Mouse (Mus musculus) cerebral cortex, adult 2 months (tissue): ENCODE measurements around the gene Myt1.

ENCODE experiments used
- WGBS: fragments of 180-500 bp; shearing (Covaris S2); methylation state at CpG from one replicate; pipeline ENCODE4 v1.1.7; 2018; 5-methylcytosine and 5-hydroxymethylcytosine counted together

Myt1 gene

DNA sequence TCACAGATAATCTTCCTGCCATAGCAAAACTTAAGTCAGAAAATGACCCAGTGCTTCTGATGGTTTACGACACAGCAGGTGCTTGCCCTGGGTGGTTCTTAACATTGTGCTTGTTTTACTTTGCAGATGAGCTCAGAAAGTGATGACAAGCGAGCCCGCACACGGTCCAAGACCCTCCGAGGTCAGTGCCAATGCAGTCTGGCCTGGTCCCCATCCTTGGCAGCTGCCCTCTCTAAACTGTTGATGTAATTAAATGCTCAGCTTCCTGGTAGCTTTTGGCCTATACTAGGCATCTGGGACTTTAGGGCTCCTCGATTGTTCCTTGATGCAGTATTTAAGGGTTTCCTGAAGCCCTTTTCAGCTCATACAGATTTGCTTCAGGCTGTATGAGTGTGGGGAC, 26.3 kb downstream of the Myt1 start:
- WGBS = 65% methylated on average over 6 of the region's 6 CpGs

DNA sequence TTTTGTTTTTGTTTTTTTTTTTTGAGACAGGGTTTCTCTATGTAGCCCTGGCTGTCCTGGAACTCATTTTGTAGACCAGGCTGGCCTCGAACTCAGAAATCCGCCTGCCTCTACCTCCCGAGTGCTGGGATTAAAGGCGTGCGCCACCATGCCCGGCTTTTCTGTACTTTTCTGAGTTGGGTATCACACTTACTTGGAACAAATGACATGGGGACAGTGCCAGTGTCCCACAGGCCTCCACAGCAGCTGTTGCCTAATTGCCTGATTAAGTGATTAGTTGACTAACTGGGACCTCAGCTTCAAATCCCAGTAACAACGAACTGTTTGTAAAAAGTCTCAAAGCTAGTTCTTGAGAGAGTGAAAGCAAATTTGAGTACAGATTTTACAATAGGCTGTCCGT, 30.1 kb downstream of the Myt1 start:
- WGBS = 77% methylated on average over 8 of the region's 8 CpGs

DNA sequence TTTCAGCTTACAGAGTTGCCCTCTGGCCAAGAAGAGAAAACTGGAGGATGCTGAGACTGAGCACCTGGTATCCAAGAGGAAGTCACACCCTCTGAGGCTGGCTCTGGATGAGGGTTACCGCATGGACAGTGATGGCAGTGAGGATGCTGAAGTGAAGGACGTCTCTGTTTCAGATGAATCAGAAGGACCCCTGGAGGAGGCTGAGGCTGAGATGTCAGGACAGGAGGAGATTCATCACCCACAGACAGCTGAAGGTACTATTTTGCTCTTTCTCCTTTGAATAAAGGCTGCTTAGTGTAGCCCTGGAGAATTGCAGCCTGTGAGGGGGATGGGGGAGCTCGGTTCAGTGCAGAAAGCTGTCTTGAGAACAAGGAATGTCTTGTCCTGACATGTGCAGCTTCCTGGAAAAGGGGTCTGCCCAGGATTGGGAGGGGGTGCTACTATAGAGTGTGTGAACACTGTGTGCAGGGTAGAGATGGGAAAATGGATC, 32.6 kb downstream of the Myt1 start:
- 59% methylated on average over 3 of the region's 3 CpGs for whole genome bisulfite sequencing

DNA sequence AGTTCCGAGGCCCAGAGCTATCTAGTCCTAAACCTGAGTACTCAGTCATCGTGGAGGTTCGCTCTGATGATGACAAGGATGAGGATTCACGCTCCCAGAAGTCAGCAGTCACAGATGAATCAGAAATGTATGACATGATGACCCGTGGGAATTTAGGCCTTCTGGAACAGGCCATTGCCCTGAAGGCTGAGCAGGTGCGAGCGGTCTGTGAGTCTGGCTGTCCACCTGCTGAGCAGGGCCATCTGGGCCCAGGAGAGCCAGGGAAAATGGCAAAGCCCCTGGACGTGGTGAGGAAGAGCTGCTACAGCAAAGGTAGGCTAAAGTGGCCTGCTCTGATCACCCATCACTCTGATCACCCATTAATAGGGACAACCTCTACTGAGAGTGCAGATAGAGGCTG, 34.5 kb downstream of the Myt1 start:
- 86% methylated on average over 8 of the region's 8 CpGs for WGBS

DNA sequence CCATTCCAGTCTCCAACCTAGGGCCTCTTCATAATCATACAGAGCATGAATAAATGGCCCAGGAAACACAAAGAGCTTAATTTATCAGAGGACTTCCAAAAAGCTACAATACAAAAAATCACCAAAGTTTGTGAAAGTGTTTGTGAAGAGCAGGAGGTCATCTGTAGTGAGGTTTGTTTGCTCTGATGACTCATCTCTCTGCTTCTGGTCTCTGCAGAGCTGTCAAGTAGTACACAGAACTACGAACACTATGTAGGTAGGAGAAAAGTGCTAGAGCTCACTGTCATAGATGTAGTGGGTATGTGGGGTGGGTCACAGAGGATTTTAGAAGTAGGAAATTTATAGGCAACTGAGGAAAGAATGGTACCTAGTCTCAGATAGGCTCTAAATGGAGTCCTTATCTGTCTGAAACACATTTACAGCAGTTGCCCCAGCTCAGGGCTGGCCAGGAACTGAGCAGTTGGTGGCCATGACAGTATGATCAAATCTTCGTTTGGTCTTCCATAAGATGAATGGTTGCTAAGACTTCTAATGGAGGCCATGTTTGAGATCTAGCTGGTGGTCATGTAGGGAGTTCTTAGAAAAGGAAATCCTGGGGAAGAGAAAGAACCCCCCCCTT, 66.0 kb downstream of the Myt1 start:
- WGBS = 77% methylated on average over 2 of the region's 2 CpGs

DNA sequence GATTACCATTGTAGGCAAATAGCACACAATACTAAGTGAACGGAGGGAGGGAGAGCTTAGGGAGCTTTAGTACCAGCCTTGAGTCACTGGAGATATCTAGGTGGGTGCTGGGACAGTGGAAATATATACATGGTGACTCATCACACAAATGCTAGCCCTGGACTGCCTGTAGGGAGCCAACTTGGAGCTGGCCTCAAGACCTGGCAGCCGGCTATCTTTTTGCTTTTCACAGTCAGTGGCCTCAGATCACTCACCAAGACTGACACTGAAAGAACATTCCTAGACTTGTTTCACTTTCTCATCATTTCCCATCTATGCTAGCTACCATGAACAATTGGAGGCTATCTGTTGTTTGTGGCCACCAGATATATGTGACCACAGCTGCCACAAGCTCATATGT, 69.6 kb downstream of the Myt1 start:
- 66% methylated on average over 2 of the region's 2 CpGs for WGBS

DNA sequence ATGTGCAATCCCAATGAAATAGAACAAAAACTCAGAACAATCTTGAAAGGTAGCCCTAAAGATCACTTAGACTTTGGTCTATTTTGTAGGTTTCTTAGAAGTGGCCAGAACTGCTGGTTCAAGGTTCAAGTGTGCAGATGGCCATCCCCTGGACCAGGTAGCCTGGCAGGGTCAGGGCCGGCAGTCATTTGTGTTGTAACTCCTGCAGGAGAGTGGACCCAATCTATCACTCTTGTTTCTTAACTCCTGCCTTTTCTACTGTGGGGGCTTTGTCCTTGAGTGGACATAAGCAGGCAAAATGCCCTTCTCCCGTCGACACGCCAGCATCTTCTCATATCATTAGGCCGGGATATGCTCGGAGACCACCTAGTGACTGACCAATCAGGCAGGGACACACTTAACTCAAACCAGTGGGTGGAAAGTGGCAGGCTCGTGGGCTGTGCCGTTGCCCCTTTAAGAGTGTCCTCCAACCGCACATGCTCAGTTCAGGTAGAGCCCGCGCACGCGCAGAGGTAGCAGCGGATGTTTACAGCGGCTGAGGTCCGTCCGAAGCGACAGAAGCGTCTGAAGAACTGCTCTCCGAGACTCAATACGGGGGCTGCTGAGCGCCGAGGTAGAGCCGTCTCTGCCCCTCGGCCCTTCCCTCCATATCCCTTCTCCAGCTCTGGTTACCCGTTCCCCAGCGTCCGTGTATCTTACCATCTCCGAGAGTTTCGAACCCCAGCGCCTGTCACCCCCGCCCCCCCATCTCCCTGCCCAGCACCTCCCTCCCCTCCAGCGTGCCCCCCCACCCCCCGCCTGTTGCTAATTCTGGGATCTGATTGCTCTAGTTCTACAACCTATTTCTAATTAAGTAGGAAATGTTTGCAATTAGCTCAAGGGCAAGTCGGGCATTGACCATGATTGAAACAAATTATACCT, 74.5 kb downstream of the Myt1 start, which contains the start of gene Pcmtd2:
Pcmtd2 (plus strand) TSS at position 483 of the 921 bp plus-strand sequence.
- under 1% methylated on average over 34 of the region's 35 CpGs for WGBS

DNA sequence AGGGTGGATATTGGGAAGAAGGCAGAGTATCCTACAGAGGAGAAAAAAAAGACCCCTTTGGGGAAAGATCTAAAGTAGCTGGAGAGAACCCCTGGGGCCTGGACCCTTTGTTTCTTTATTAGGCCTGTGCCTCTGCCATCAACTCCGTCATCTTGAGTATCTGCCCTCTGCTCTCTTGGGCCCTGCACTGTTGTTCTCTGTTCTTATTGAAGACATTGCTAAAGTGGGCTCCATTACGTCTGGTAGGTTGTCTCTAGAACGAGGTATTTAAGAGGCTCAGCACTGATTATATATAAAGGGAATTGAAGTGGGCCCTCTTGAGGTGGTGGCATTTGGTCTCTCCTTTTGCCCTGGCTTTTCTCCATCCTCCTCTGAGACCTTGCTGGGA, 75.2 kb downstream of the Myt1 start:
- 0% methylated on average over 3 of the region's 3 CpGs for WGBS

DNA sequence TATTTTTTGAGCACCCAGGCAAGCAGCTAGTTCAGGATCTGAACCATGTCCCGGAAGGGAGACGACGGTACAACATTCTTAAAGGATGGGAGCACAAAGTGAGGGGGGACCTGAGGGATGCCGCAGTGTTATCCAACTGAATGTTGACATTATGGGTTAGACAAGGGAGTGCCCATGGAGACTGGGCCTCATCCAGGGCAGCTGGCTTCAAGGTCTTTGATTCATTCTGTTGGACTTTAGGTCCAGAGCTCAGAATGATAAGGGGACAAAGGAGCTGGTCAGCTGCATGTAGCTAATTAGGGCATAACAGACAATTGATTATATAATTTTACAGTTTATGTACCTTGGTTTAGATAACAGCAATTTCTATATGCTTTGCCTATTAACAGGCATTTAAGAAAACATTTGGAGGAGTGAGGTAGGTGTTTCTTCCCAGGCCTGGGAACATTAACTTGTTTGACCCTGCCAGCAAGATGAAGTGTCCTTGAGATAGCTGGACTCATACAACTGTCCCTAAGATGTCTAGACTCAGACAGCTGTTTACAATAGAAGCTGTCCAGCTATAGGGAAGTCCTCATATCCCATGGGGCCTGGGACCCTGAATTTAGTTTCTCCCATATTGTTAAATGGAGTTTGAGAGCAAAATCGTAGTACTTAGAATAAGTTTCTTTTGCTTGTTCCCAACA, 82.7 kb downstream of the Myt1 start:
- 75% methylated on average over 5 of the region's 5 CpGs for WGBS

DNA sequence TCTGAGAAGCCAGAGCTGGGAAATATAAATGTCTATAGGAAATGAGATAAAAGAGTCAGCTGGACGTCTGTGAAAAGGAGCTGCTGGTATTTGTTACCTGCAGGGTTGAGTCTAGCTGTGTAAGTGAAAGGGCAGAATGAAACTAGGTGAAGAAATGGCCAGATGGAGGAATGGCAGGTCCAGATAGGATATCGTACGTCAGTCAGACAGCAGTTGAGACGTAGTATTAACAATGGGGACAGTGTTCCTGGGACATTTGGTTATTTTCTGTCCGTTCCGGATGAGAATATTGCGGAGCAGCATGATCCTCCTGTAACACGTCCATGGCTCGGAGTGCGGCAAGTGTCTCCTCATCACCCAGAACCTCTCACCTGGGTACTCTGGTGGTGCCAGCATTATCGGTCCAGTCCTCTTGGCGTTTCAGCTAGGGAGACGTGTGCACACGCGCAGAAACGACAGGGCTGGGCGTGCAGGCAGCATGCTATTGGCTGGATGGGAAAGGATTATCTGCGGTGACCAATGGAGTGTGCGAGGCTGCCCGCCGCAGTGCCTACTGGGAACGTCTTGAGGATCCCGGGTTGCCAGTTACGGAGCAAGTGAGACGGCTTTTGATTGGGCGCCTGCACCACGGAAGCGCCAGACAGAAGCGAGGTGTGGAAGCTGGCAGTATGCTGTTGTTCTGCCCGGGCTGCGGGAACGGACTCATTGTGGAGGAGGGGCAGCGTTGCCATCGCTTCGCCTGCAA, 100.8 kb downstream of the Myt1 start, which contains the start of gene Polr3k:
Polr3k (plus strand) TSS at position 547 of the 745 bp plus-strand sequence.
- WGBS = under 1% methylated on average over 35 of the region's 35 CpGs

DNA sequence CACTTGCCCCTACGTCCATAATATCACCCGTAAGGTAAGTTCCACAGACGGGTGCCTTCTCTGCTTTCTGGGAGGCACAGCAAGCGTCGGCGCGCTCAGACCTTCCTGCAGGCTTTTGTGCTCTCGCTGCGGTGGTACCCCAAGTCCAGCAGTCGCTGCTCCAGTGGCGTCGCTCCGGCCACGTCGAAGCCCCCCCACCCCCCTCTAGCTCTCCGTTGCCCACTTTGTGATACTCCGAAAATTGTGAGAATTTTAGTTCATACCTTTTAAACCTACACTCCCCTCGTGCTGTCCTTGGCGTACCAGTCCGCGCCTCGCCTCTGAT, 101.4 kb downstream of the Myt1 start:
- under 1% methylated on average over 22 of the region's 22 CpGs for WGBS

DNA sequence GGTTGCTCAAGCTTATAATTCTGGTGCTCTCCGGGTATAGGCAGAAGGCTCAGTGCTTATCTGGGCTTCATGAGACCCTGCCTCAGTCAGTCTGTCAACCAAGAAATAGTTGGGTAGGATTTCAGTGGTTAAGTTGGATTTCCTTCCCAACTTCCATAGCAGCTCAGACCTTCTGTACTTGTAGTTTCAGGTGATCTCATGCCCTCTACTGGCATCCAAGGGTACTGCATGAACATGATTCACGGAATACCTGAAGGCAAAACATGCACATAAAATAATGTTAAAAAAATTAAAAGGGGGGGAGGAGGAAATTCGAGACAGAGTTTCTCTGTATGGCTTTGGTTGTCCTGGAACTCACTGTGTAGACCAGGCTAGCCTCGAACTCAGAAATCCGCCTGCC, 103.8 kb downstream of the Myt1 start:
- whole genome bisulfite sequencing = 49% methylated on average over 5 of the region's 5 CpGs

DNA sequence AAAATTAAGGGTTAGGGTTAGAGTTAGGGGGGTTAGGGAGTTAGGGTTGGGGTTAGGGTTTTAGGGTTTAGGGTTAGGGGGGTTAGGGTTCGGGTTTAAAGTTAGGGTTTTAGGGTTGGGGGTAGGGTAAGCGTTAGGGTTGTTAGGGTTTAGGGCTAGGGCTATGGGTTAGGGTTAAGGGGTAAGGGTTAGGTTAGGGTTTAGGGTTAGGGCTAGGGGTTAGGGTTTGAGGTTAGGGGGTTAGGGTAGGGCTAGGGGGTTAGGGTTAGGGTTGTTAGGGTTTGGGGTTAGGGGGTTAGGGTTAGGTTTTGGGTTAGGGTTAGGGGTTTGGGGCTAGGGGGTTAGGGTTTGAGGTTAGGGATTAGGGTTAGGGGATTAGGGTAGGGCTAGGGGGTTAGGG, 107.9 kb downstream of the Myt1 start:
- WGBS = 93% methylated on average over 2 of the region's 2 CpGs
